Mouse (Mus musculus) olfactory bulb, adult 2 months (tissue): ENCODE data around the gene Scd1. TPM values are rescaled to one million over a fixed set of nuclear protein-coding genes. Genes with fewer than 3 reads are reported as not detected.

ENCODE experiments used
- H3K27ac ChIP-seq: fragments of 200-500 bp; 2 replicates; pipeline ENCODE4 v1.5.1; 2012; ENCODE audit warnings: low read depth, low read length; ENCODE audit not compliant: insufficient read depth
- H3K4me1 ChIP-seq: fragments of 200-500 bp; 2 replicates; pipeline ENCODE4 v1.6.1; 2012; ENCODE audit warnings: low read length; ENCODE audit not compliant: control insufficient read depth, insufficient read depth
- H3K4me3 ChIP-seq: fragments of 200-500 bp; 2 replicates; pipeline ENCODE4 v1.5.1; 2012; ENCODE audit warnings: mild to moderate bottlenecking, low read depth, low read length, moderate library complexity; ENCODE audit not compliant: insufficient read depth
- CTCF ChIP-seq: fragments of 200-500 bp; IDR thresholded peaks from 2 replicates; pipeline ENCODE4 v1.5.1; 2012; ENCODE audit warnings: low read depth, mild to moderate bottlenecking, low read length, moderate library complexity; ENCODE audit not compliant: insufficient read depth
- POLR2A ChIP-seq: fragments of 200-500 bp; IDR thresholded peaks from 2 replicates; pipeline ENCODE4 v1.6.1; 2012; ENCODE audit warnings: mild to moderate bottlenecking, low read depth, low read length, moderate library complexity; ENCODE audit not compliant: insufficient read depth
- WGBS: fragments of 180-500 bp; shearing (Covaris S2); methylation state at CpG from one replicate; pipeline ENCODE4 v1.1.7; 2018; 5-methylcytosine and 5-hydroxymethylcytosine counted together
- polyA plus RNA-seq: library from polyadenylated mRNA; stranded (reverse); fragments of >200 nt; gene quantifications from 2 replicates; pipeline ENCODE4 v1.2.4, GENCODE M21; 2012; ENCODE audit warnings: low replicate concordance; ENCODE audit not compliant: missing spikeins, insufficient read depth, insufficient read length

The Scd1 gene
- polyA plus RNA-seq: 648 TPM in 1 of 2 replicates, not detected in the other

DNA sequence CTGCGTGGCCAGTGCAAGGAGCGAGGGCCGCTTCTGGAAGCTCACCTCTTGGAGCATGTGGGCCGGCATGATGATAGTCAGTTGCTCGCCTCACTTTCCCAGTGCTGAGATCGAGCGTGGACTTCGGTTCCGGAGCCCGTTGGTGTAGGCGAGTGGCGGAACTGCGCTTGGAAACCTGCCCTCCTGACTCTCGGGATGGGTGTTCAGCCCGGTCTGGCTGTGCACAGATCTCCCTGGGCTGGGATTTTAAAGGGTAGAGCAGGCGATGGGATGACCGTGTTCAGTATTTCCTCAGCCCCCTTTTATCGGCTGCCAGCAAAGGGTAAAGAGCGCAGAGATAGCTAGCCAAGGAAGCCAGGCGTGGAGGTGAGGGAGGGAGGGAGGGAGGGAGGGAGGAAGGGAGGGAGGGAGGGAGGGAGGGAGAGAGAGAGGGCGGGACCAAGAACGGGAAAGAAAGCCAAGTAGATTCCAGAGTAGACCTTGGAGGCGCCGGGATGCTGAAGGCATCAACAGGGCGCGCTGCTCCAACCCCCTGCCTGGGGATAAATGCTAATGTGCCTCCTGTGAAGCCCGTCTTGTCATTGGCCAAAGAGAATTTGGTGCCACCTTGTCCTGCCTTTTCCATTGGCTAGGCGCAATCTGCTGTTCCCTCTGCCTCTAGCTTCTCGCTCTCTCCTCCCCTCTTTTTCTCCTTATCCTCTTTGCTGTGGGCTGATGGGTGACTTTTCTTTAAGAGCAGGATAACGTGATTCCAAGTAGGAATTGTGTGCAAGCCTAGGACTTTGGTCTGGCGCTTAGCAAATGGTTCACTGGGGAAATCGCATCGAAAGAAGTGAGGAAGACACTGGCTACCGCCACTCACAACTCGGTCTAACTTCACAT is at the start of gene Scd1:
TSS of gene Scd1 (minus strand) at position 539 of the 882 bp plus-strand sequence.
- WGBS: 1% methylated on average over 33 of the region's 35 CpGs
- TF ChIP-seq CTCF (no peak), POLR2A (peak; percentile 17; the same call in 1 of the 2 replicates)
- H3K4me1 ChIP-seq: peaks cover 12% of the 10 kb centered on the region

DNA sequence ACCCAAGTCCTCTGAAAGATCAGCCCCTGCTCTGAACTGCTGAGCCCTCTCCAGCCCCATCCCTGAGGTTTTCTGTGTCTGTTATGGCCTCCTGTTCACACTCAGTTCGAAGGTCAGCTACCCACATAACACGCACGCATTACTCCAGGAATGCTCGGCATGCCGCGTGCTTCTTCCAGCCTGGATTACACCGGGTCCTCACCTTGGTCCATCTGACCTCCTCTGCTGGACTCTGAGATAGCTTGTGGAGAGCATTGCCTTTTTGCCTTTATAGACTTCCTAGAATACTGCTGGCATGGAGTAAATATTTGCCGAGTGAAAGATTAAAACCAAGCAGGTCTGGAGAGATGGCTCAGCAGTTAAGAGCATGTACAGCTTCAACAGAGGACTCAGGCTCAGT is 47.7 kb upstream of the Scd1 start:
- H3K27ac ChIP-seq: no peak overlapping the region
- WGBS: 93% methylated on average over 8 of the region's 8 CpGs
- no peak overlapping the region for H3K4me3 ChIP-seq
- no peaks in the 10 kb centered on the region for H3K4me1 ChIP-seq
- no peak for TF ChIP-seq CTCF
- TF ChIP-seq POLR2A: no peak

More for the DNA sequence above, at the start of gene Scd1:
- H3K27ac ChIP-seq: peak within 1 kb of the TSS; percentile 34
- peak within 1 kb of the TSS; percentile 58 for H3K4me3 ChIP-seq

DNA sequence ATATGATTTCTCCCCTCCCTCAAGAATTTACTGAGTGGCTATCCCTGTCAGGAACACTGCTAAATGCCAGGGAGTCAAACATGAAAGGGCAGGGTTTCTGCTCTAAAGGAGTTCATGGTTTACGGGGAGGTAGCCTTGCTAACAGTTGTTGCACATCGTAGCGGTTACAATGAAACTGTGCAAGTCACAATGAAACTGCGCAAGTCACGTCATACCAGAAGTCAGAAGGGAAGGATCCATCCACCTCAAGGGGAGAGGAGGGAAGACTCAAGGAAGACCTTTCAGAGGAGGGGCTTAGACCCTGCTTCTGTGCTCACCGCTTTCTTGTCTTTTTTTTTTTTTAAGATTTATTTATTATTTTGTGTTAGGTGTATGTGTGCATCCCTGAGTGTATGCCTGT is 47.2 kb upstream of the Scd1 start:
- 94% methylated on average over 6 of the region's 6 CpGs for WGBS
- no peak overlapping the region for H3K27ac ChIP-seq
- H3K4me3 ChIP-seq: no peak overlapping the region
- H3K4me1 ChIP-seq: no peaks in the 10 kb centered on the region
- TF ChIP-seq POLR2A: no peak
- no peak for TF ChIP-seq CTCF

- 71% methylated on average over 4 of the region's 4 CpGs for WGBS
- TF ChIP-seq POLR2A: no peak
- TF ChIP-seq CTCF: no peak
- H3K27ac ChIP-seq: no peak overlapping the region
- H3K4me1 ChIP-seq: no peaks in the 10 kb centered on the region
- H3K4me3 ChIP-seq: no peak overlapping the region
Observed at GRCm38 (mm10) chr19:44447927-44448326, 40.2 kb upstream of the Scd1 start.

DNA sequence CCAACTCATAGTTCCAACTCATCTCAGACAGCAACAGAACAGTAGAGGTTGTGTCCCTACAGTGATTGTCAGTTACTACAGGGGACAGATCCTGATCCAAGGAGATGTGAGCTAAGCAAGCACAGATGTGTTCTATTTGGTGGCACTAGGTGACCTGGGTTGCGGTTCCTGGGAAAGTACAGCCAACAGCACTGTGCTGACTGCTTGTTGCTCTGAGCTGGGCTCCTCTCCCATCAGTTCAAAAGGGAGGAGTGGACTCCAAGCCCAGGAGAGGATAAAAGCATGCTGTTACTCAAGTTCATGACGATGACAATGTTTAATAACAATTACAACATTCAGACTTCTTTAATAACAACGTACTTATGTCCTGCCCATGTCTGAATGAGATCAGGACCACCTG is 38.1 kb upstream of the Scd1 start:
- H3K4me3 ChIP-seq: no peak overlapping the region
- WGBS: 85% methylated on average over 3 of the region's 3 CpGs
- H3K4me1 ChIP-seq: no peaks in the 10 kb centered on the region
- no peak for TF ChIP-seq POLR2A
- TF ChIP-seq CTCF: no peak
- no peak overlapping the region for H3K27ac ChIP-seq

DNA sequence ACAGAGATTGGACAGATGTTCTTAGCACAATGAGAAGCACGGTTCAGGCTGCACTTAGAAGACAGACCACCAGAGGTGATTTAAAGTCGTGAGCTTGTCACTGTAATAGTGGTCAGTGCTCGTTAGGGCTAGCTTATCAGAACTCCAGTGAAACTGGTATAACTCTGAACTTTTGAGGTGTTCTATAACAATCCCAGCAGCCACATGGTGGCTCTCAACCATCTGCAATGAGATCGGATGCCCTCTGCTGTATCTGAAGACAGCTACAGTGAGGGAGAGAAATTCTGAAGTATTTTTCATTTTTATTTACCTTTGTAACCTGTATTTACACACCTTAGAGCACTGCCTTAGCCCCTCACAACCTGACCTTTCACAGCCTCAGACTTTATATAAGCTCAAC is 31.6 kb upstream of the Scd1 start:
- H3K4me3 ChIP-seq: no peak overlapping the region
- no peak overlapping the region for H3K27ac ChIP-seq
- 43% methylated on average over 4 of the region's 4 CpGs for WGBS
- TF ChIP-seq POLR2A (no peak), CTCF (no peak)
- no peaks in the 10 kb centered on the region for H3K4me1 ChIP-seq

DNA sequence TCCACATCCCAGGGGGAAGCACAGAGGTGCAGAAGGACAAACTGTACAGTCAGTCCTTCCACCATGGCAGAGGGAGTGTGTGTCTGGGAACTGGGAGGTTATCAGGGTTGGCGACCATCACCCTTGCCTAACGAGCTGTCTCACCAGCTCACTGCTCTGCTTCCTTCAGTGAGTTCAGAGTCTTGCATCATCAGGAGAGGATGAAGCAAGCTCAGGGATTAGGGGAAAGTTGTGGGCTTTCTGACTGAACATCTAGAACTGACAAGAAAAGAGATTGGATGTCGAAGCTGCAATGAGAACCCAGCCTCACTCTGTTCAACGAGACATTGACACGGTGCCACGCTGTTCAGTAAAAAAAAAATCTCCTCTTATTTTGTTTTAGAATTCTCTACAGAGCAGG is 30.3 kb upstream of the Scd1 start:
- Histone ChIP-seq H3K4me3 (no peak overlapping the region), H3K27ac (no peak overlapping the region), H3K4me1 (no peaks in the 10 kb centered on the region)
- WGBS: 76% methylated on average over 6 of the region's 6 CpGs
- no peak for TF ChIP-seq POLR2A
- TF ChIP-seq CTCF: no peak

DNA sequence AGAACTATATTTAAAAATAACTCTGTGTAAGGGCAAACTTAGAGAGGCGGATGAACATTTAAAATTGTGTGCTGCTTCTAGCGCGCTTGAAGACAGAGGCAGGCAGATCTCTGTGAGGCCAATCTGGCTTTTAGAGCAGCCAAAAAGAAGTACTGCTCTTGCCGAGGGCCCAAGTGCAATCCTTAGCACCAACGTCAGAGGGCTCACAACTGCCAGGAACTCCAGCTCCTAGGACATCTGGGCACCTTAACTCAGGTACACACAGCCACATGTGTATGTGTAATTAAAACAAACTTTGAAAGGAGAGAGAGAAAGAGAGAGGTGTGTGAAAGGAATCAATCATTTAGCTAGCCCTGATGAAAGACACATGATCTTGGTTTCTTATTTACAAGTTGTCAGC is 24.4 kb upstream of the Scd1 start:
- Histone ChIP-seq H3K27ac (no peak overlapping the region), H3K4me3 (no peak overlapping the region), H3K4me1 (no peaks in the 10 kb centered on the region)
- 88% methylated on average over 5 of the region's 5 CpGs for WGBS
- TF ChIP-seq CTCF (no peak), POLR2A (no peak)

DNA sequence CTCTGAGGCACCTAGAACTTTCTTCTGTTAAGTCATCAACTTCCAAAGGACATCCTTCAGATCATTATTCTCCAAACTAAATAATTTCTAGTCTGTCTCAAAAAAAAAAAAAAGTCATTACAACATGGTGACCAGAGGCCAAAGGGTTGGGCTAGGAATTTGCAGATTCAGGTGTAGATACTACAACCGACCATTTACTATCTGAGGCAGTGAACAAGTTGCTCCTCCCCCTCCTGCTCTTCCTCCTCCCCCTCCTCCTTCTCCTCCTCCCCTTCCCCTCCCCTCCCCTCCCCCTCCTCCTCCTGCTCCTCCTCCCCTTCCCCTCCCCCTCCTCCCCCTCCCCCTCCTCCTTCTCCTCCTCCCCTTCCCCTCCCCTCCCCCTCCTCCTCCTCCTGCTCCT is 20.0 kb upstream of the Scd1 start:
- Histone ChIP-seq H3K27ac (no peak overlapping the region), H3K4me1 (no peaks in the 10 kb centered on the region), H3K4me3 (no peak overlapping the region)
- WGBS: 89% methylated on average over 1 of the region's 1 CpGs
- TF ChIP-seq CTCF (no peak), POLR2A (no peak)
